Mouse (Mus musculus): ENCODE measurements around the gene Susd1.
"Not testable (repeated sequence)": the region's sequence is repeated elsewhere in the genome, so short reads cannot be mapped to it uniquely, and the experiment has no call there.

Susd1 gene

DNA sequence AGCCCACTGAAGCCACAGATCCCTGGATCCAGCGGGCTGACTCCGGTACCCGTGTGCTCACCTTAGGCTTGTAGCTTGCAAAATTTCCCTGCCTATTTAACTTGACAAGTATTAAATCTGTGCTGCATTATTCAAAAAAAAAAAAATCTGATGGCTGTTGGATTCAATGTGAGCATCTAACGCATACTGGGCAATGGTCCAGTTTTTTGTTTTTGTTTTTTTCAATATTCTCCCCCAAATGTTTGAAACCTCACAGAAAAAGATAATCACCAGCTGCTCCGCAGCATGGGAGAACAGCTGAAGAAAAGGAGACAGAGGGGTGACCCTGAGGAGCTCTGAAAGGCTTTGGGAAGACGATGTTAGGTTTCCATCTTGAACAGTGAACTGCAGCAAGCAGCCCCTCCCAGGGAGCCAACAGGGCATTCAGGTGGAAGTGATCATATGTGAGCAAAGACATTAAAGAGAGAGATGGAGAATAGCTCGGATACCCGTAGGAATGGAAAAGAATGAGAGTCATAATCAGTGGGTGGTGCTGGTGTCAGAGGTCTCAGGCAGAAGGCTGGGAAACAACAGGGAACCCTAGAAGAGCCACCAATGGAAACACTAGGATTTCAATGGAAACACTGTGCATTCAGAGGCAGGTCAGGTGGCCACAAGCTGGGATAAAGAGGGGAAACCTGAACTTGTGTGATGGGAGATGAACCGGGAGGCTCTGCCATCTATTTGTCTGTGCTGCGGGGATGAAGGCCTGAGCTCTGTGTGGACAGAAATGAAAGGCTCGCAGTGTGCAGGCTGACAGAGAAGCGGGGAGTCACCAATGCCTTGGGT is 117.0 kb downstream of the Susd1 start:
- no peak for DNase-seq (ENCODE audit: extremely low spot score)

DNA sequence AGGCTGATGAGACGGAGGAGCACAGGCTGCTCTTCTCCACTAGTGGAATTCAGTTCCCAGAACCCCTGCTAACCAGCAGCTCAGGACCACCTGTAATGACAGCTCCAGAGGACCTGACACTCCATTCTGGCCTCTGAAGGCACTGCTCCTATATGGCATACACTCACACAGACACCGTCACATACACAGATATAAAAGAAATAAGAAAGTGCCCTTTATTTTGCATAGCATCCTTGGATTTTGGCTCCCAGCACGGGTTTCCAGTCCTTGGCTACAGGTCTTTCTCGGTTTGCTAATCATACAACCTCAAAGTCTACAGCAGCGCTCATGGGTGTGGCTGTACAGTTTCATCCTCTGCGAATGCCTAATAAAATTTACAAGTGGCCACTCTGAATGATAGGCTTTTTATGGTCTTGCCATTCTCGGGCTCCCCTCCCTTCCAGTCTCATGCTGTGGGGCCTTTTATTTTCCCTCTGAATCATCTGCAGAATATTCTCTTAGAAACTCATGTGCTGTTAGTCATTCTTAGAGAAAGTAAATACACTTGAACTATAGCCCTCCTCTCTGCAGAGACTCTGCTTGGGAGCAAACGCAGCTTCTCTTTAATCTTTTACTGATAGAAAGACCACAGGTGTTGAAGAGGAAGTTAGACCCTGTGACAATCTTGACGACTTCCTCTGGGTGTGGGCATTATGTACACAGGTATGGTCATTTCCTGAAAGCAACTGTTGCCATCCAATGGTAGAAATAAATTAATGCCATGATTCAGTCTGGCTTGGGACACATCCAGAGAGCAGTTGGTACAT is 119.1 kb downstream of the Susd1 start:
- no peak for DNase-seq (ENCODE audit: extremely low spot score)

DNA sequence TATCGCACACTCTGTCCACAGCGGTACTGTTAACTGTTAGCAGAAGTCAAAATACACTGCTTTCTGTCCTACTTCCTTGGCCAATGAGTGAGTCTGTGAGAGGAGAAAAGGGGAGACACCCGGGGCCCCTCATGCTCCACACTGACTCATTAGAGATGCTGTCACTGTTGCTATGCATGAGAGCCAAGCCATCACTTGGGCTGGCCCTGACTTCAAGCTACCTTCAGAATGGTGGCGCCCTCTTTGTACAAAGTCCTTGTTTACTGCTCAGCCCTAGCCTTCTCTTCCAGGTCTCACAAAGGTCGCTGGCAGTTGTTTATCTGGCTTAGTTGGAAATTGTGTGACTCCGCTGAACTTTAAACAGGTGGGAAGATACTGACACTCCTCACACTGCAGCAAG is 119.8 kb downstream of the Susd1 start:
- no peak for DNase-seq (ENCODE audit: extremely low spot score)

DNA sequence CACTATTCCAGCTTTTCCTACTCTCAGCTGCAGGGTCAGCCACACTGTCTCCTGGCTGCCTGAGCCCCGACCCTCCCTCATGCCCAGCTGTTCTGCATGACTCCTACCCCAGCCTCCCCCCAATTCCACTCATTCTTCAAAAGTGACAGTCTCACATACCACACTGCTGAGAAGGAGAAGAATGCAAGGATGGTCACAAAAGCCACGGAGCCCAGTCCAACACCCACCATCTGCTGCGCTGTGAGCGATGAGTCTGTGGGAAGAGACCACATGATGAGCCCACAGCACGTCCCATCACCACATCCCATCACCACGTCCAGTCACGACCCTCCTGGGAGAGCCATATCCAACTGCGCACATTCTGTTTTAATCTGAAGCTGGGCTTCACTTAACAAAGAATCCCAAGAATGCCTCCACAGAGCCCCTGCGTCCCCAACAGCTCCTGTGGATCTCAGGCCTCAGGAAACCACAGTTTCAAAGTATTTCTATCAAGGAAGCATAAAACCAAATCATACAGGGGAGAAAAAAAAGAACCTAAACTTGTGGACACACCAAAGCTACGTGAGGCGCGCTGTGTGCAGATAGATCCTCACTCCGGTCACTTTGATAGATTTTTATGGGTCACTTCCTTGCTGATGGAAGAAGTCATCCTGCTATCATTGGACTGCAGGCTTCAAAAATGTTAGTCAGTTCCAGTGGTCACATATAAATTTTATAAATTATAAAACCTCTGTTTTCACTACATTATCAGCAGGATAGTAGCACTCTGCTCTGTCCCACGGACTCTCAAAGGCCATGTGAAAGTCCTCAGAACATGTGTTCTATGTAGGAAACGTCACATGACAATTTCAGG is 122.7 kb downstream of the Susd1 start:
- peak; percentile 44 for DNase-seq (ENCODE audit: extremely low spot score)

DNA sequence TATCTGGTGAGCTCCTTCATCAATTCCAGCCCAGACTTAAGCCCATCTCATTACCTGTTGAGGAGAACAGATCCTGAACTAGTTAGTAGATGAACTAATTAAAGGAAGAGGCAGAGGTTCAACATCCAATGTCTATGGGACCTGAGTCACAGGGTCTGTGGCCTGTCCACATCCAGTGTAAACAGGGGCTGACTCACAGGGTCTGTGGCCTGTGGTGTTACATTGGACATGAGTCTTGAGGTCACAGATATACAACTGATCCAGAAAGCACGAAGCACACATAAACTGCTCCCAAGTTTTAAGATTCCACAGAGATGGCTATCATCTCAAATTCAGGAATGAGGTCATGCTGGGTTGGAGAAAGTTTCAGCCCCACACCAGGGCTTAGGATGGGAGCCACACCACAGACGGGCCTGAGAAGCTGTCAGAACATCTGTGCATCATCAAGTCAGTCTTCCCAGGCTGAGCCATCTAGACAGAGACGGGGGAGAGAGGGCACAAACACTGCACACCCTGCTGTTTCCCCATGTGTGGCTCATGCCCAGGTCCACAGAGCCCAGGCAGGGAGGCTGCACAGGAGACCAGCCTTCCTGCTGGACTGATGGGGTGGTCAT is 123.4 kb downstream of the Susd1 start:
- no peak for DNase-seq (ENCODE audit: extremely low spot score)

DNA sequence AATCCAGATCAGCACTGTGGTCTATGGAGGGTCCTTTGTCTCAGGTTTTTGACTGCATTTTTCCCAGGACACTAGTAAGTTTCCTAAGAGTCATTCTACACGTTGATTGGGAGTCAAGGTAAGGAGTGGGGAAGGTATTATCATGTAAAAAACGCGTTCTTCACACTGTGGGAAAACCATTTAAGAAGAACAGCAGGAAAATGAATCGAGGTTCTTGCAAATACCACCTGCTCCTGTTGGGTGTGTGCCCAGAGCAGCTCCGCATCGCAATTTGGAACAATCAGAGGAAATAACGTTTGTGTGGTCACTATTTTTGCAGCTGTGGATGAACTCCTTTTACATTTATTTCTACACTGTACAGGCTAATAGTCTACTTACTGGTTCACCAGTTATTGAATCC is 125.5 kb downstream of the Susd1 start:
- no peak for DNase-seq (ENCODE audit: extremely low spot score)

DNA sequence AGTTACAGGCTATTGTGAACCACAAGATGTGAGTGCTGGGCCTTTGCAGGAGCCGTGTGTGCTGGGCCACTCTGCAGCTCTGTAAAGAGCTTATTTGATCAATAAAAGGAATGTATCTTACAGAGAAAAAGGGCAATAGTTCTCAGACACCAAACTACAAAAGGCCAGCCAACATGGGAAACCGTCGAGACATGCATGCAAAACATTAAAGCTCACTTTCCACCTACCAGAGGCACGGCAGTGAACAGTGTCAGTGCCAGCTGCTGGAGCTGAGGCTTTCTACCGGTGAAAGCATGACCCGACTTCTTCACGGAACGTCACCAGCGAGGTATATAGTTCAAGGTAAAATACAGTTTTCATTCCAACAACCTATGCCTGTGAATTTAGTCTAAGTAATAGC is 127.8 kb downstream of the Susd1 start:
- DNase-seq (ENCODE audit: extremely low spot score), result no peak

DNA sequence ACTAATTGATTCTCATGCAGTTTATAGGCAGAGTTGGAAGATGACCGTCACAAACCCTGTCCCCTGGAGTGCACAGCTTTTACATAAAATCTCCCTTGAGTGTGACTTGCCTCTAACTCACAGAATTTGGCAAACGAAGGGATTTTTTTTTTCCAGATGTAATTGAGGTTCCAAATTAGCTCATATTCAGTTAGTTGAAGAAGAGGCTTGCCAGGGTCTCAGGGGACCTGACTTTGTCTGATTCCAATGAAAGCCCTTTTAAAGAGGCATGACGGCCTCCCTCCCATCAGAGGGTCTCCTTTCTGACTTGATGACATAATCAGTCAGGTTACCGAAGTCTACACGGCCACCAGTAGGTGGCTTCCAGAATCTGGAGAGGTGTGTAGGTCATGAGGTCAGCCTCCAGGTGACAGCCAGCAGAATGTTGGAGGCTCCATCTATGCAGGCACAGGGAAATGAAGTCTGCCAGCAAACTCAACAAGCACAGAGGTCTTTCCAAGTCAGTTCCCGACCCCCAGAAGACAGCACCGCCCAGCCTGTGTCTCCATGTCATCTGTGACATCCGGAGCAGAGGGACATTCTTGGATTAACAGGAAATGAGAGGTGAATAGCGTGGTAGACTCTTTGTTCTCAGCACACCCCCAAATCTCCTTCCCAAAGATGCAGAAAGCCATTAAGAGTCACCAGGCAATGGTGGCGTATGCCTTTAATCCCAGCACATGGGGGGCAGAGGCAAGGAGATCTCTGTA is 130.4 kb downstream of the Susd1 start:
- DNase-seq (ENCODE audit: extremely low spot score), result no peak

DNA sequence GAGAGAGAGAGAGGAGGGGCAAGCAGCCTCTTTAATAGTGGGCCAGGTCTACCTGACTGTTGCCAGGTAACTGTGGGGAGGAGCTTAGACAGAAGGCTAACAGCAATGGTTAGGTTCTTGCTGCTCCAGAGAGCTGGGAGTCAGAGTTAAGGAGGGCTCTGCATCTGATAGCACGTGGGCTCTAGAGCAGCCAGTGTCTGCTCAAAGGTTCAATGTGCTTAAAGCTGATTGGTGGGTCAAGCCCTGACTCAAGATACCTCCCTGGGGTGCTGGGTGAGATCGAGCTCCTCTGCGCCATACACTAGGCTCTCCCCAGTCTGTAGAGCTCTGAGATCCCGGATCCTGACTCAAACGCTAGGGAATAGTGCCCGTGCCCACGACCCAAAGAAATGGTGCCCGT is 136.0 kb downstream of the Susd1 start:
- DNase-seq (ENCODE audit: extremely low spot score), result no peak

DNA sequence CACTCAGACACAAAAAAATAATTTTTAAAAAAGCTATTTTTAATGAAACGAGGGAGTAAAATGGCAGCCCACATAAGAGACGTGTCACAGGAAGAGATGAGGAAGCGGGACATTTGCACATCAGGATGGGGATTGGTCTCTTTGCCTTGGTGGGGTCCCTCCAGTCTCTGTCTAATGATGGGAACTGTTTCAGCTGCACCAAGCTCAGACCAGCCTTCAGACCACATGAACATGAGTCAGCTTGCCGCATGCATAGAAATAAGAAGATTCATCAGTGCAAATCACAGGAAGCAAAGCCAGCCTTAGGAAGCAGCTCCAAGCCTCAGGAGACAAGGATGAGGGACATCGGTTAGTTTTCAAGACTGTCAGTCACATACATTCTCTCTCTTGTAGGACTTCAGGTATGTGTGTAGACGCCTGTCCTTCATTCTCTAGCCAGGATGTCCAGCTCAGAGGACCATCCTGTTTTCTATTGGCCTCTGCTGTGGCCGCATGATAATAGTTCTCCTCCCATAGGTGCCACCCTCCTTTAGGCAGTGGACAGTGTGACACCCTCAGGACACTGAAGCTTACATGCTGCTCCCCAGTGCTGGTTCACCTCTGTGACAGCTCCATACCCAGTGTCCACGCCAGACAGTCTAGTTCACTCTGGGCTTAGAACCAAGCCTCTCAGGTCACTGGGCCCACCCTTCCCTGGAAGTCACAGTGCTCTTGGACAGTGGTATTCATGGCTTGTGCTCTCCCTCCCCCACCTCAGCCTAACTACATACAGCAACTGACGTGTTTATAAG is 137.2 kb downstream of the Susd1 start:
- no peak for DNase-seq (ENCODE audit: extremely low spot score)

DNA sequence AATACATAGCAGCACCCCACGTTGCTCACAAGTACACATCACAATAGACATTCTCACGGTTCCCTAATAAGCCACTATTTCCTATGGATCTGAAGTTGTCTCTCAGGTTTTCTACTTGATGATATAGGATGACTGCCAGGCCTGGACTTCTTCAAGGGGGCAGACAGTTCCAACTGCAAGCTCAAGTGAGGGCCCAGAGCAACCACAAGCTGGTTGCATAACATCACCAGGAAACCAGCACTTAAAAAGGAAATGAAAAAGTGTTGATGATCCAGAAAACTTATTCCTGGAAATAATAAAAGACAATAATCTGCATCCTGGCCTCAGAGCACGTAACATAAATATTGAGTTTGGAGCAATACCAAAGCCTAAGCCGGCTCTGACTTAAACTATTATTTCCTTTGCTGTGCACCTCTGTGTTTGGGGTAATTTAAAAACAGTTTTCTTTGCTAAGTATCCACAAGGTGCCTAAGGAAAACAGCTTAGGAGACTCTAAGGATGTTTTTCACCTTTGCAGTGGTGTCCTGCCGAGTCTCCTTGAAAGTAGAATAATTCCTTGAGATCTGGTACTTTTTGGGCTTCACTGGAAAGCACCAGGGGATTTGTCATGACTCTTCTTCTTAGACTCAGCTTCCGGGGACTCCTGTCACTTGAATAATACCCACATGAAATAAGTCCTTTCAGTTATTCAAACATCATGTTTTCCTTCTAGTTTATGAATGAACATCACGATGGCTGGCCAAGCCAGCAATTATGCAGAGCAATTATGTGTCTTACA is 139.5 kb downstream of the Susd1 start:
- DNase-seq (ENCODE audit: extremely low spot score), result no peak

DNA sequence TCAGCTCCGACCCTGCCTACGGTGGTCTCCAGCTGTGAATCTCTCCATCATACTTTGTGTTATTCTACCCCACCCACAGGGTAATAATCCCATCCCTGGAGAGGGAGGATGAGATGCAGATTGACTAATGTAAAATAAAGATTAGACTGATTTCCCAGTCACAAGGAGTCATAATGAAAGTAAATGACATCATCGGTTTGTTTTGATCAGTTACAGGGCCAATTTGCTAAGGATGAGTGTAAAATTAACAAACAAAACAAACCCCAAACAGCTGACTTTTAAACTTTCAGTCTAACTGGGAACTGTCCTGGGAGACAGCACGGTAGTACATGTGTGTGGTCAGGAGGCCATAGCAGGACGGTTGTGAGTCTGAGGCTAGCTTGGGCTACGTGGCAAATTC is 143.3 kb downstream of the Susd1 start:
- DNase-seq (ENCODE audit: extremely low spot score), result no peak

DNA sequence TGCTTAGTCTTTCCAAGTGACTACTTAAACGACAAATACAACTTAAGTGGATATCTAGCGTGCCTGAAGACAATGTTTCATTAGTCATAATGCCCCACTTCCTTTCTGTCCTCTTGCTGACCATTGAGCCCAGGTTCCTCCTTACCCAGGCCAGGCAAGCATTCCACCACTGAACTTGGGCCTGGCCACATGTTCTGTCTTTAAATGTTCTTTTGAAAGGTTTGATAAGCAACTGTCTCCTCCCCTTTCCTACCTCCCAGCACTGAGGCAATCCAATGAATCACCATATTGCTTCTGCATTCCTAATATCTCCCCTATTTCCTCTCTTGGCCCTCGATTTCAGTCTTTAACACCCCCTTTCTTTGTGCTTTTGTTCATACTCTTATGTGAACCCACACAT is 143.8 kb downstream of the Susd1 start:
- DNase-seq (ENCODE audit: extremely low spot score), result no peak

DNA sequence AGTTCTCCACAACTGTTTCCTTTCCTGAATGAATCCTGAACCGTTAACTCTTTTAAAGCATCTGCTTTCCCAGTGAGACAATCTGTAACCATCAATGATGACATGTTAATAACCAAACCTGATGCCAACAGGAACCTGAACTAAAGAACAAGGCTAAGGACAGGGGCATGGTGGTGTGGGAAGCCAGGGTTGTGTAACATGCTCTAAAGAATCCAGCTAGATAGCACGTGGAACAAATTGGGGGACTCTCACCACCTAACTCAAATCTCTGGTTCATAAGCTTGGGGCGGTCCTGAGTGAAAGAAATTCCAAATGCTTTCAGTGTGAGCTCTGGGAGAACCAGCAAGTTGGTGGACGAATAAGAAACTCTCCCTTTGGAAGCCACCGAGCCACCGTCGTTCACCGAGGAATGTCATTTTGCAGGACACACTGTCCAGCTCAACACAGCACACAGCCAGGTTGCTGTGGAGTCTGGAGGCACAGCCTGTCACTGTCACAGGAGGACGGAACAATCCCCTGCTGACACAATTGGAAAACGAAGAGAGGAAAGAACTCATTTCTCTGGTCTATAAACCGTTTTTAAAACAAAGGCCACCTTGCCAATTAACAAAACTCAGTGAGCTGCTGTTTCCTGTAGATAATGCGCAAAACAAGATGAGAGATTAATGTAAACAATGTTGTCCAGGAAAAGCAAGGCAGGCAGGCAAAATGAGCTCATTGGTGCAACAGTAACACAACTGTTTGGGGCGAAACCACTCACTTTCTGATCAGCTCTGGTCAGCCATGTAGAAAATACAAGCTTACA is 146.3 kb downstream of the Susd1 start:
- no peak for DNase-seq (ENCODE audit: extremely low spot score)

DNA sequence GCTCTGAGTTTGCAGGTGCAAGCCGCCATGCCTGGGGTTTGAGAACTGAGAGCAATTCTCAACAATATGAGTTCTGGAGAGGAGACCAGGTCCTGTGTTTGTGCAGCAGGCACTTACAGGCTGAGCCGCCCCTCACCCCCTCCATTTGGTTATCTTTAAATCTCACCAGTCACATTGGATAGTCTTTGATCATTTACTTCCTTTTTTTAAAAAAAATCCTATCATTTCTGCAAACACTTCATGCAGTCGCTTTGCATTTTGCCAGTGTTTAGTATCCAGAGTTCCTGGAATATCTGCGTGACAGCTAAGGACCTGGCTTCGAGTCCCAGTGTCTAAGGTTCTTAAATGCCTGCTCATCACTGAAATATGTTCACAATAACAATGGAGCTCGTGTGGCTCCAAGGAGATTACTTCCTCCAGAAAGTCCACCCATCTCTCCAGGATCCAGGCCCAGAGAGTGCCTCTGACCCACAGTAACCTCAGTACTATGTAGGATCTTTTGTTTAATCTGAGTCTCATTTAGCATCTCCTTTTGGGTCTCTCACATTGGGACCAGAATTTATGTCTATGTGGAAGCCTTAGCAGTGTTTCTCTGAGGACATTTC is 147.4 kb downstream of the Susd1 start:
- no peak for DNase-seq (ENCODE audit: extremely low spot score)

DNA sequence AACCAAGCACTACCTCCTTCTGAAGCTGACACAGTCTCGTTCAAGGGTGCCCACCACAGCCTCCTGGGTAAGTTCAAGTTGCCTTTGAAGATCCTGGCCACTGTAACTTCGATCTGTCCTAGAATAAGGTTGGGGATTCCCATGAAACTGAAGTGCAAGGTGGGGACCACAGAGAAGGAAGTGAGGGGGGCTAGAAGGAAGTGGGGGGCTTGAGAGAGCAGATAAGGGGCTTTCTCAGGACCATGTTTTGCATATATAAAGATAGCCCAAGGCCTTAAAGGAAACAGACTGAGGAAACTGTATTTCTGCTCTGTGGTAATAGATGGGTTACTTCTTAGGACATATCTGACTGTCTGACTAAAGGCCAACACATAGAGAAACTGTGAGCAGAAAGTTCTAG is 151.3 kb downstream of the Susd1 start:
- no peak for DNase-seq (ENCODE audit: extremely low spot score)

DNA sequence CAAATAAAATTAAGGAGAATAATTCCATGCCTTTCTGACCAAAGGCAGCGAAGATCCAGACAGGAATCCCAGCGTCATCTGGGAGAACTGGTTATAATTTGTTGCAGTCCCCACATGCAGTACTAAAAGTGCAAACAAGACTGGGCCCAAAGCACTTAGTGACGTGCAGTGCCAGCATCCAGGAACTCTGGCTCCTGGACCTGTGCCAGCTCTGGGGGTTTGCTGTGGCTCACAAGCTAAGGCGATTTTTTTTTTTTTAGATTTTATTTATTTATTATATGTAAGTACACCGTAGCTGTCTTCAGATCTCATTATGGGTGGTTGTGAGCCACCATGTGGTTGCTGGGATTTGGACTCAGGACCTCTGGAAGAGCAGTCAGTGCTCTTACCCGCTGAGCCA is 152.1 kb downstream of the Susd1 start:
- not testable (repeated sequence) for DNase-seq (ENCODE audit: extremely low spot score)
